Mouse (Mus musculus): ENCODE data around the gene Mnx1. TPM values are rescaled to one million over a fixed set of nuclear protein-coding genes. Genes with fewer than 3 reads are reported as not detected.

Mnx1 gene
- polyA plus RNA-seq (2011; ENCODE audit: insufficient read depth, insufficient read length, low replicate concordance, missing spikeins) = not detected in 2 replicates

GRCm38 (mm10) chr5:29478208-29479197 is at the start of gene Mnx1:
Mnx1 (minus strand) TSS chr5:29478470.
- Histone ChIP-seq H3K4me3 (replicated peaks; ENCODE audit: control insufficient read depth, low read depth, low read length) (no peak within 1 kb of the TSS), H3K4me1 (ENCODE audit: control insufficient read depth, insufficient read depth, low read length) (no peaks in the 10 kb centered on the region), H3K27ac (ENCODE audit: control insufficient read depth, insufficient read depth, low read depth, low read length, poor library complexity) (no peak within 1 kb of the TSS)
- TF ChIP-seq POLR2A (IDR thresholded peaks at IDR 0.05; ENCODE audit: borderline replicate concordance, control insufficient read depth, low read depth, low read length) (no peak), CTCF (IDR thresholded peaks at IDR 0.05; ENCODE audit: control insufficient read depth, insufficient read depth, low read length) (no peak)
- 3% methylated on average over 65 of the region's 65 CpGs for WGBS

- no peak for TF ChIP-seq POLR2A (IDR thresholded peaks at IDR 0.05; ENCODE audit: borderline replicate concordance, control insufficient read depth, low read depth, low read length)
- 82% methylated on average over 5 of the region's 5 CpGs for WGBS
Observed at GRCm38 (mm10) chr5:29516432-29516831, 38.2 kb upstream of the Mnx1 start.

GRCm38 (mm10) chr5:29515888-29516287 is 37.6 kb upstream of the Mnx1 start:
- Histone ChIP-seq H3K4me1 (ENCODE audit: control insufficient read depth, insufficient read depth, low read length) (no peaks in the 10 kb centered on the region), H3K4me3 (replicated peaks; ENCODE audit: control insufficient read depth, low read depth, low read length) (no peak overlapping the region), H3K27ac (ENCODE audit: control insufficient read depth, insufficient read depth, low read depth, low read length, poor library complexity) (no peak overlapping the region)
- 80% methylated on average over 3 of the region's 3 CpGs for WGBS
- TF ChIP-seq POLR2A (IDR thresholded peaks at IDR 0.05; ENCODE audit: borderline replicate concordance, control insufficient read depth, low read depth, low read length) = no peak
- TF ChIP-seq CTCF (IDR thresholded peaks at IDR 0.05; ENCODE audit: control insufficient read depth, insufficient read depth, low read length) = no peak

More at GRCm38 (mm10) chr5:29516432-29516831, 38.2 kb upstream of the Mnx1 start:
- Histone ChIP-seq H3K4me3 (replicated peaks; ENCODE audit: control insufficient read depth, low read depth, low read length) (no peak overlapping the region), H3K27ac (ENCODE audit: control insufficient read depth, insufficient read depth, low read depth, low read length, poor library complexity) (no peak overlapping the region), H3K4me1 (ENCODE audit: control insufficient read depth, insufficient read depth, low read length) (no peaks in the 10 kb centered on the region)

GRCm38 (mm10) chr5:29507013-29507412 is 28.7 kb upstream of the Mnx1 start:
- Histone ChIP-seq H3K27ac (ENCODE audit: control insufficient read depth, insufficient read depth, low read depth, low read length, poor library complexity) (no peak overlapping the region), H3K4me3 (replicated peaks; ENCODE audit: control insufficient read depth, low read depth, low read length) (no peak overlapping the region), H3K4me1 (ENCODE audit: control insufficient read depth, insufficient read depth, low read length) (no peaks in the 10 kb centered on the region)
- 53% methylated on average over 3 of the region's 3 CpGs for WGBS
- no peak for TF ChIP-seq CTCF (IDR thresholded peaks at IDR 0.05; ENCODE audit: control insufficient read depth, insufficient read depth, low read length)
- TF ChIP-seq POLR2A (IDR thresholded peaks at IDR 0.05; ENCODE audit: borderline replicate concordance, control insufficient read depth, low read depth, low read length) = no peak

- WGBS = 28% methylated on average over 13 of the region's 13 CpGs
Observed at GRCm38 (mm10) chr5:29487321-29487720, 9.1 kb upstream of the Mnx1 start.

GRCm38 (mm10) chr5:29485941-29486320 is 7.7 kb upstream of the Mnx1 start:
- H3K4me3 ChIP-seq (replicated peaks; ENCODE audit: control insufficient read depth, low read depth, low read length) = no peak overlapping the region
- 8% methylated on average over 10 of the region's 10 CpGs for WGBS
- no peak overlapping the region for H3K27ac ChIP-seq (ENCODE audit: control insufficient read depth, insufficient read depth, low read depth, low read length, poor library complexity)
- TF ChIP-seq CTCF (IDR thresholded peaks at IDR 0.05; ENCODE audit: control insufficient read depth, insufficient read depth, low read length) = no peak
- no peak for TF ChIP-seq POLR2A (IDR thresholded peaks at IDR 0.05; ENCODE audit: borderline replicate concordance, control insufficient read depth, low read depth, low read length)
- no peaks in the 10 kb centered on the region for H3K4me1 ChIP-seq (ENCODE audit: control insufficient read depth, insufficient read depth, low read length)

More at GRCm38 (mm10) chr5:29487321-29487720, 9.1 kb upstream of the Mnx1 start:
- Histone ChIP-seq H3K4me1 (ENCODE audit: control insufficient read depth, insufficient read depth, low read length) (no peaks in the 10 kb centered on the region), H3K4me3 (replicated peaks; ENCODE audit: control insufficient read depth, low read depth, low read length) (no peak overlapping the region), H3K27ac (ENCODE audit: control insufficient read depth, insufficient read depth, low read depth, low read length, poor library complexity) (no peak overlapping the region)
- TF ChIP-seq CTCF (IDR thresholded peaks at IDR 0.05; ENCODE audit: control insufficient read depth, insufficient read depth, low read length) (no peak), POLR2A (IDR thresholded peaks at IDR 0.05; ENCODE audit: borderline replicate concordance, control insufficient read depth, low read depth, low read length) (no peak)

- H3K4me3 ChIP-seq (replicated peaks; ENCODE audit: control insufficient read depth, low read depth, low read length) = no peak overlapping the region
- WGBS = 8% methylated on average over 38 of the region's 38 CpGs
- no peaks in the 10 kb centered on the region for H3K4me1 ChIP-seq (ENCODE audit: control insufficient read depth, insufficient read depth, low read length)
- TF ChIP-seq POLR2A (IDR thresholded peaks at IDR 0.05; ENCODE audit: borderline replicate concordance, control insufficient read depth, low read depth, low read length) (no peak), CTCF (IDR thresholded peaks at IDR 0.05; ENCODE audit: control insufficient read depth, insufficient read depth, low read length) (no peak)
- no peak overlapping the region for H3K27ac ChIP-seq (ENCODE audit: control insufficient read depth, insufficient read depth, low read depth, low read length, poor library complexity)
Observed at GRCm38 (mm10) chr5:29484965-29485940, 7.0 kb upstream of the Mnx1 start.

- 8% methylated on average over 4 of the region's 4 CpGs for WGBS
- no peak overlapping the region for H3K27ac ChIP-seq (ENCODE audit: control insufficient read depth, insufficient read depth, low read depth, low read length, poor library complexity)
- no peak overlapping the region for H3K4me3 ChIP-seq (replicated peaks; ENCODE audit: control insufficient read depth, low read depth, low read length)
- no peaks in the 10 kb centered on the region for H3K4me1 ChIP-seq (ENCODE audit: control insufficient read depth, insufficient read depth, low read length)
- no peak for TF ChIP-seq CTCF (IDR thresholded peaks at IDR 0.05; ENCODE audit: control insufficient read depth, insufficient read depth, low read length)
- TF ChIP-seq POLR2A (IDR thresholded peaks at IDR 0.05; ENCODE audit: borderline replicate concordance, control insufficient read depth, low read depth, low read length) = no peak
Observed at GRCm38 (mm10) chr5:29483801-29484200, 5.5 kb upstream of the Mnx1 start.
